Mouse (Mus musculus): Measurements from ENCODE around the gene Gngt2. TPM values are rescaled to one million over a fixed set of nuclear protein-coding genes. Genes with fewer than 3 reads are reported as not detected.
A peak's percentile ranks its signal among the peaks of the same experiment; 100 is the strongest.

The Gngt2 gene
- polyA plus RNA-seq, 1 experiment, result 32.5 TPM

DNA sequence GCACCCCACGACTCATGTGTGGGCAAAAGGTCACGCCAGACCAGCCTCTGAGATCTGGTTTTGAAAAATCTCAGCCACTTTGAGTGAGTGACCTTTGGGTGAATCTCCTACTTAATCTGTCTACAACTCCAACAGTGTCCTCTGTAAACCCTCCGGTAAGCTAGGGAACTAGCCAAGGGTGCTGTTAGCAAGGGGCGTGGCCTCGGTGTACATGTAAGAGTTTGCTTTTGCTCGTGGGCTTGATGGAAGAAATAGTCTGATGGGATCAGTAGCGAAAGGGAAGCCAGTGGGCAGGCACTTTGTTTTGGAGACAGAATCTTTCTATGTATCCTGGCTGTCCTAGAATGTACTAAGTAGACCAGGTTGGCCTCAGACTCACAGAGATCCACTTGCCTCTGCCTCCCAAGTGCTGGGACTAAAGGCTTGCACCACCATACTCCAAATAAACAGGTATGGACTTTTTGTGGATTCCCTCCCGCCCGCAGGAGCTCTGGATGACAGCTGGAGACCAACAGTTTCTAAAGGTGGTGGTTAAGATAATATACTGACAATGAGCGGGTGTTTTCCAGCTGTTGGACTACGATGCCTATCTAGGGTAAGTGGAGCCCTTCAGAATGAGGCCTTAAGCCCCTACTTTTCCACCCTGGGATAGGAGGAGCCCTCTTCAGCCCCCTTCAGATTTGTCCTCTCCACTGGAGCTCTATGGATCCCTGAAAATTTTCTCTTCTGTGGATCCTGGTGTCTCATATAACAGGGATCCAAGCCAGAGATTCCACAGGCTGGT is 8.6 kb upstream of the Gngt2 start:
- DNase-seq, result peak; percentile 15
- Histone ChIP-seq H3K36me3 (ENCODE audit: control insufficient read depth, insufficient read depth, low read length) (peaks cover 17% of the 10 kb centered on the region), H3K27ac (ENCODE audit: control insufficient read depth, insufficient read depth, low read length) (no peak overlapping the region), H3K4me3 (ENCODE audit: control insufficient read depth, insufficient read depth, low read length) (no peak overlapping the region), H3K27me3 (ENCODE audit: control insufficient read depth, insufficient read depth, low read length) (peaks cover 5% of the 10 kb centered on the region; the same call in 1 of the 2 replicates), H3K4me1 (replicated peaks; ENCODE audit: control insufficient read depth, insufficient read depth, low read length) (peaks cover 63% of the 10 kb centered on the region)
- 64% methylated on average over 11 of the region's 11 CpGs for WGBS
- TF ChIP-seq POLR2A (IDR thresholded peaks at IDR 0.05; ENCODE audit: control insufficient read depth, extremely low read depth, insufficient read depth, low read length, poor library complexity) (no peak), CTCF (IDR thresholded peaks at IDR 0.05; ENCODE audit: borderline replicate concordance, control insufficient read depth, extremely low read depth, insufficient read depth, low read length, poor library complexity) (no peak)

DNA sequence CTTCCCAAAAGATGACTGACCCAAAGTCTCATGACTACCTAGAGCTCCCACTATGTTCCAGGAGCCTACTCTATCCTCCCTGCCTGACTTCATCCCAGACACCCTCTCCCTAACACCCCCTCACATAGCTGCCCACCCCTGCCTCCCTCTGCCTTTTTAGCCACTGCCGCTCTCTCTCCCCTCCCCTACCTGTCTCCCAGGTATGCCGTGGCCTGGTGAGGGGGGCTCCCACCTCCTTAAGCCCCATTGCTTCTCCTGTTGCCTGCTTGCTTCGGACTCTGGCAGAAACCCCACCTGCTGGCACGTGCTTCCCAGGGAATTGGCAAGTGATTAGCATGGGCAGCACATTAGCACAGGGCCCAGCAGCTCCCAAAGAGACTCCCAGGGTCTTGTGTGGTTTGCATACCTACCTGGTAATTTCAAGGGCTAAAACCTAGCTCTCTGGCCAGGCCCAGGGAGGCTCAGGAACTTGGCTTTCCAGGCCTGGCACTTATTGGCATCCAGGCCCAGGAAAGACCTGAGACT is 7.4 kb upstream of the Gngt2 start:
- no peak for DNase-seq
- Histone ChIP-seq H3K27ac (ENCODE audit: control insufficient read depth, insufficient read depth, low read length) (no peak overlapping the region), H3K4me3 (ENCODE audit: control insufficient read depth, insufficient read depth, low read length) (no peak overlapping the region), H3K4me1 (replicated peaks; ENCODE audit: control insufficient read depth, insufficient read depth, low read length) (peaks cover 67% of the 10 kb centered on the region), H3K36me3 (ENCODE audit: control insufficient read depth, insufficient read depth, low read length) (peaks cover 21% of the 10 kb centered on the region), H3K27me3 (ENCODE audit: control insufficient read depth, insufficient read depth, low read length) (peaks cover 5% of the 10 kb centered on the region; the same call in 1 of the 2 replicates)
- TF ChIP-seq CTCF (IDR thresholded peaks at IDR 0.05; ENCODE audit: borderline replicate concordance, control insufficient read depth, extremely low read depth, insufficient read depth, low read length, poor library complexity), result no peak
- no peak for TF ChIP-seq POLR2A (IDR thresholded peaks at IDR 0.05; ENCODE audit: control insufficient read depth, extremely low read depth, insufficient read depth, low read length, poor library complexity)
- 66% methylated on average over 4 of the region's 4 CpGs for WGBS

DNA sequence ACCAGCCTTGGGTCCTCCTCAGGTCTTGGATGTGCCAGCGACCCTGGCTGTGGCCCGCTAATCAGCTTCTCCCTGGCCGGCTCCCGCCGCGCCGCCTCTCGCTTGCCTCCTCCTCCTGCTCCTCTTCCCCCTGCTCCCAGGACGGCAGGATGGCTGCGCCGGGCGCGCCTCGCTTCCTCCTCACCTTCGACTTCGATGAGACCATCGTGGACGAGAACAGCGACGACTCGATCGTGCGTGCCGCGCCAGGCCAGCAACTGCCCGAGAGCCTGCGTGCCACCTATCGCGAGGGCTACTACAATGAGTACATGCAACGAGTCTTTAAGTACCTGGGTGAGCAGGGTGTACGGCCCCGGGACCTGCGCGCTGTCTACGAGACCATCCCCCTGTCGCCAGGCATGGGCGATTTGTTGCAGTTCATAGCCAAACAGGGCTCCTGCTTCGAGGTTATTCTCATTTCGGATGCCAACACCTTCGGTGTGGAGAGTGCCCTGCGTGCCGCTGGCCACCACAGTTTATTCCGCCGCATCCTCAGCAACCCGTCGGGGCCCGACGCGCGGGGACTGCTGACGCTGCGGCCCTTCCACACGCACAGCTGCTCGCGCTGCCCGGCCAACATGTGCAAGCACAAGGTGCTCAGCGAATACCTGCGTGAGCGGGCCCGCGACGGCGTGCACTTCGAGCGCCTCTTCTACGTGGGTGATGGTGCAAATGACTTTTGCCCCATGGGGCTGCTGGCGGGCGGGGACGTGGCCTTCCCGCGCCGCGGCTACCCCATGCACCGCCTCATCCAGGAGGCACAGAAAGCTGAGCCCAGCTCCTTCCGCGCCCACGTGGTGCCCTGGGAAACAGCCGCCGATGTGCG is 6.4 kb upstream of the Gngt2 start:
- 5% methylated on average over 80 of the region's 80 CpGs for WGBS
- H3K27ac ChIP-seq (ENCODE audit: control insufficient read depth, insufficient read depth, low read length), result no peak overlapping the region
- DNase-seq, result peak; percentile 70
- peaks cover 68% of the 10 kb centered on the region for H3K4me1 ChIP-seq (replicated peaks; ENCODE audit: control insufficient read depth, insufficient read depth, low read length)
- TF ChIP-seq CTCF (IDR thresholded peaks at IDR 0.05; ENCODE audit: borderline replicate concordance, control insufficient read depth, extremely low read depth, insufficient read depth, low read length, poor library complexity) (no peak; the same call in 1 of the 2 replicates), POLR2A (IDR thresholded peaks at IDR 0.05; ENCODE audit: control insufficient read depth, extremely low read depth, insufficient read depth, low read length, poor library complexity) (0 out of 2 replicates have a peak, but pooled peaks have one; percentile 12)
- no peaks in the 10 kb centered on the region for H3K27me3 ChIP-seq (ENCODE audit: control insufficient read depth, insufficient read depth, low read length)
- H3K4me3 ChIP-seq (ENCODE audit: control insufficient read depth, insufficient read depth, low read length), result peak overlapping the region; percentile 48
- H3K36me3 ChIP-seq (ENCODE audit: control insufficient read depth, insufficient read depth, low read length), result peaks cover 24% of the 10 kb centered on the region

DNA sequence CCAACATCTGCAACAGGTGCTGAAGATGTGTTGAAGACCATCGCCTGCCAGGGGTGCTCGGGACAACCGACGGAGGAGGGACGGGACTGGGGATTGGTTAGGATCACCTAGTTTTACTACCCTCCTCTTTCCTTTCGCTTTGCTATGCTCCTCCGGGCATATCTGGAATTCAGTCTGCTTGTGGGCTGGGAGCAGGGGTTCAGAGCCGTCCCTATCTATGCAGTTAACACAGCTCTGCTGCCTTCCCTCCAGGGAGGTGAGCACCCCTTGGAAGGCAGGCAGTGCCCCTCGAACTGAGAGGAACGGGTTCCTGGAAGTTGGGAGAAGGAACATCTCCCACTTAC is 5.8 kb upstream of the Gngt2 start:
- peak overlapping the region; percentile 47 for H3K27ac ChIP-seq (ENCODE audit: control insufficient read depth, insufficient read depth, low read length)

DNA sequence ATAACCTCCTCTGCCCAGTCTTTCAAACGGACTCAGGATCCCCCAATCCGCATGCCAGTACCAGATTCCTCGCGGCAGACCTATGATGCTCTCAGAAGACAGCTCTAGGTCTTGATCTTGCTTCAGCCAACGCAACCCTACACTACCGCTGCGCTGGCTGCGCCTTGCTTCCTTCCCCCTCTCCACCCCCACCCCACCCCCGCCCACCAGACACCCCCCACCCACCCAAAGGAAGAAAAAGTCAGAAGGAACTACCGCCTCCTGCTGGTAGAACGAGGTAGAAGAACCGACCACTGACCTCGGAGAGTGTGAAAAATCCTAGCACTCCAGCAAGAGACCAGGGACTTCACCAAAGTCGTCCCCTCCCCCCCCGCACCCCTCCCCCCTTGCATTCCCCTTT is 5.4 kb upstream of the Gngt2 start:
- Histone ChIP-seq H3K4me1 (replicated peaks; ENCODE audit: control insufficient read depth, insufficient read depth, low read length) (peaks cover 78% of the 10 kb centered on the region), H3K4me3 (ENCODE audit: control insufficient read depth, insufficient read depth, low read length) (peak overlapping the region; percentile 48), H3K27ac (ENCODE audit: control insufficient read depth, insufficient read depth, low read length) (peak overlapping the region; percentile 47), H3K36me3 (ENCODE audit: control insufficient read depth, insufficient read depth, low read length) (peaks cover 34% of the 10 kb centered on the region), H3K27me3 (ENCODE audit: control insufficient read depth, insufficient read depth, low read length) (no peaks in the 10 kb centered on the region)
- DNase-seq, result peak; percentile 33
- 55% methylated on average over 15 of the region's 15 CpGs for WGBS
- TF ChIP-seq POLR2A (IDR thresholded peaks at IDR 0.05; ENCODE audit: control insufficient read depth, extremely low read depth, insufficient read depth, low read length, poor library complexity) (no peak), CTCF (IDR thresholded peaks at IDR 0.05; ENCODE audit: borderline replicate concordance, control insufficient read depth, extremely low read depth, insufficient read depth, low read length, poor library complexity) (no peak)

More for the DNA sequence above, 5.8 kb upstream of the Gngt2 start:
- Histone ChIP-seq H3K4me3 (ENCODE audit: control insufficient read depth, insufficient read depth, low read length) (peak overlapping the region; percentile 48), H3K27me3 (ENCODE audit: control insufficient read depth, insufficient read depth, low read length) (no peaks in the 10 kb centered on the region), H3K4me1 (replicated peaks; ENCODE audit: control insufficient read depth, insufficient read depth, low read length) (peaks cover 74% of the 10 kb centered on the region), H3K36me3 (ENCODE audit: control insufficient read depth, insufficient read depth, low read length) (peaks cover 30% of the 10 kb centered on the region)
- DNase-seq, result no peak
- TF ChIP-seq POLR2A (IDR thresholded peaks at IDR 0.05; ENCODE audit: control insufficient read depth, extremely low read depth, insufficient read depth, low read length, poor library complexity), result no peak
- TF ChIP-seq CTCF (IDR thresholded peaks at IDR 0.05; ENCODE audit: borderline replicate concordance, control insufficient read depth, extremely low read depth, insufficient read depth, low read length, poor library complexity), result peak; percentile 16; the same call in 1 of the 2 replicates
- 21% methylated on average over 10 of the region's 10 CpGs for WGBS

Data from thymus, adult 2 months (tissue).